Mouse (Mus musculus) myocyte (in vitro differentiated cells): Measurements from ENCODE around the gene Bcdin3d. TPM values are rescaled to one million over a fixed set of nuclear protein-coding genes. Genes with fewer than 3 reads are reported as not detected.

ENCODE experiments used
- H3K27me3 ChIP-seq: one replicate; pipeline ENCODE4 v1.6.1; 2011; ENCODE audit not compliant: control insufficient read depth, insufficient read depth, insufficient read length
- H3K36me3 ChIP-seq: one replicate; pipeline ENCODE4 v1.6.1; 2011; ENCODE audit not compliant: control insufficient read depth, insufficient read depth
- H3K4me2 ChIP-seq: one replicate; pipeline ENCODE4 v1.6.1; 2011; ENCODE audit warnings: low read depth, control low read depth
- H3K4me3 ChIP-seq: one replicate; pipeline ENCODE4 v1.5.1; 2011; ENCODE audit warnings: mild to moderate bottlenecking, control low read depth, moderate library complexity
- H3K79me2 ChIP-seq: one replicate; pipeline ENCODE4 v1.6.1; 2011; ENCODE audit not compliant: control insufficient read depth, insufficient read depth
- H3ac ChIP-seq: one replicate; pipeline ENCODE4 v1.6.1; 2011; ENCODE audit not compliant: control insufficient read depth, insufficient read length
- CEBPB ChIP-seq: IDR thresholded peaks from 2 replicates; pipeline ENCODE4 v1.6.1; 2011; ENCODE audit warnings: mild to moderate bottlenecking, moderate library complexity; ENCODE audit not compliant: poor library complexity, insufficient read depth, severe bottlenecking
- E2F4 ChIP-seq: IDR thresholded peaks from one replicate; pipeline ENCODE4 v1.6.1; 2011; ENCODE audit warnings: mild to moderate bottlenecking, control low read depth, moderate library complexity; ENCODE audit not compliant: insufficient read depth
- MAX ChIP-seq: IDR thresholded peaks from one replicate; pipeline ENCODE4 v1.6.1; 2011; ENCODE audit warnings: low read depth, mild to moderate bottlenecking, control low read depth
- MYOD1 ChIP-seq, 3 experiments: IDR thresholded peaks; one replicate each; pipeline ENCODE4 v1.6.1; 2011; ENCODE audit warnings: control low read depth in 2 of 3, low read depth in 2 of 3, mild to moderate bottlenecking in 2 of 3, moderate library complexity in 1 of 3; ENCODE audit not compliant: insufficient read length in 2 of 3, control insufficient read depth in 1 of 3
- MYOG ChIP-seq, 3 experiments: IDR thresholded peaks; one replicate each; pipeline ENCODE4 v1.6.1; 2011; ENCODE audit warnings: control low read depth in 2 of 3, low read depth in 2 of 3, mild to moderate bottlenecking in 2 of 3; ENCODE audit not compliant: insufficient read length in 2 of 3, control insufficient read depth in 1 of 3, insufficient read depth in 1 of 3
- POLR2A ChIP-seq: IDR thresholded peaks from one replicate; pipeline ENCODE4 v1.6.1; 2011; ENCODE audit warnings: low read depth, mild to moderate bottlenecking, control low read depth, moderate library complexity; ENCODE audit not compliant: insufficient read length
- POLR2AphosphoS2 ChIP-seq: IDR thresholded peaks from one replicate; pipeline ENCODE4 v1.6.1; 2011; ENCODE audit warnings: low read depth, control low read depth; ENCODE audit not compliant: insufficient read length
- REST ChIP-seq: IDR thresholded peaks from one replicate; pipeline ENCODE4 v1.6.1; 2011; ENCODE audit warnings: mild to moderate bottlenecking, control low read depth, moderate library complexity; ENCODE audit not compliant: insufficient read depth, insufficient read length
- SRF ChIP-seq: IDR thresholded peaks from one replicate; pipeline ENCODE4 v1.6.1; 2011; ENCODE audit warnings: low read depth; ENCODE audit not compliant: control insufficient read depth, insufficient read length
- TCF12 ChIP-seq: IDR thresholded peaks from one replicate; pipeline ENCODE4 v1.6.1; 2011; ENCODE audit warnings: mild to moderate bottlenecking, control low read depth; ENCODE audit not compliant: poor library complexity, insufficient read depth, severe bottlenecking
- TCF3 ChIP-seq: IDR thresholded peaks from one replicate; pipeline ENCODE4 v1.6.1; 2011; ENCODE audit warnings: low read depth, control low read depth; ENCODE audit not compliant: insufficient read length
- USF1 ChIP-seq: IDR thresholded peaks from one replicate; pipeline ENCODE4 v1.6.1; 2011; ENCODE audit warnings: low read depth, mild to moderate bottlenecking, control low read depth, moderate library complexity
- polyA plus RNA-seq: library from polyadenylated mRNA; unstranded; fragments of >200 nt; fragmentation: generic; extraction: Trizol; gene quantifications from one replicate; pipeline ENCODE4 v1.2.1, GENCODE M21; 2012; ENCODE audit warnings: missing spikeins

Bcdin3d gene
- polyA plus RNA-seq, 1 experiment, result 11.8 TPM

- Histone ChIP-seq H3K36me3 (peaks cover 3% of the 10 kb centered on the region), H3K79me2 (peaks cover 52% of the 10 kb centered on the region), H3K4me3 (peak within 1 kb of the TSS; percentile 95), H3K4me2 (peak within 1 kb of the TSS; percentile 93), H3K27me3 (no peaks in the 10 kb centered on the region), H3ac (peak within 1 kb of the TSS; percentile 57)
- TF ChIP-seq MYOD1 (IDR thresholded peaks at IDR 0.05; ENCODE audit: control insufficient read depth in 1 of 3, insufficient read length in 2 of 3, low read depth in 2 of 3), result peak in 1 of 3 experiments; percentile 28
- no peak for TF ChIP-seq USF1
- TF ChIP-seq POLR2A, result peak; percentile 75
- peak; percentile 50 for TF ChIP-seq MAX
- no peak for TF ChIP-seq CEBPB
- TF ChIP-seq REST, result no peak
- TF ChIP-seq POLR2AphosphoS2, result peak; percentile 74
- TF ChIP-seq TCF3, result no peak
- no peak for TF ChIP-seq TCF12
- TF ChIP-seq SRF, result no peak
- TF ChIP-seq MYOG (IDR thresholded peaks at IDR 0.05; ENCODE audit: control insufficient read depth in 1 of 3, insufficient read depth in 1 of 3, insufficient read length in 2 of 3, low read depth in 2 of 3), result peak in 1 of 3 experiments; percentile 51
- no peak for TF ChIP-seq E2F4
Observed at GRCm38 (mm10) chr15:99457606-99458401, 16.7 kb downstream of the Bcdin3d start, which contains the start of gene Nckap5l. Nckap5l (minus strand) TSS chr15:99457748.

GRCm38 (mm10) chr15:99456963-99457605 is 17.4 kb downstream of the Bcdin3d start:
- no peak for TF ChIP-seq TCF12
- TF ChIP-seq MAX, result no peak
- no peak for TF ChIP-seq TCF3
- TF ChIP-seq MYOD1 (IDR thresholded peaks at IDR 0.05; ENCODE audit: control insufficient read depth in 1 of 3, insufficient read length in 2 of 3, low read depth in 2 of 3), result peak in 1 of 3 experiments; percentile 35
- no peak for TF ChIP-seq E2F4
- TF ChIP-seq POLR2A, result peak; percentile 39
- H3K4me3 ChIP-seq, result peak overlapping the region; percentile 95
- peak overlapping the region; percentile 57 for H3ac ChIP-seq
- peaks cover 3% of the 10 kb centered on the region for H3K36me3 ChIP-seq
- peak overlapping the region; percentile 72 for H3K4me2 ChIP-seq
- H3K79me2 ChIP-seq, result peaks cover 59% of the 10 kb centered on the region
- H3K27me3 ChIP-seq, result no peaks in the 10 kb centered on the region

GRCm38 (mm10) chr15:99456338-99456962 is 18.1 kb downstream of the Bcdin3d start:
- H3K27me3 ChIP-seq, result no peaks in the 10 kb centered on the region
- H3K36me3 ChIP-seq, result peaks cover 3% of the 10 kb centered on the region
- TF ChIP-seq POLR2A (no peak), SRF (no peak), USF1 (no peak), MYOD1 (IDR thresholded peaks at IDR 0.05; ENCODE audit: control insufficient read depth in 1 of 3, insufficient read length in 2 of 3, low read depth in 2 of 3) (peak in 1 of 3 experiments; percentile 16), E2F4 (no peak), MYOG (IDR thresholded peaks at IDR 0.05; ENCODE audit: control insufficient read depth in 1 of 3, insufficient read depth in 1 of 3, insufficient read length in 2 of 3, low read depth in 2 of 3) (no peak), TCF3 (no peak), POLR2AphosphoS2 (no peak), TCF12 (no peak)
- peaks cover 66% of the 10 kb centered on the region for H3K79me2 ChIP-seq
- H3K4me2 ChIP-seq, result peak overlapping the region; percentile 72
- peak overlapping the region; percentile 57 for H3ac ChIP-seq
- H3K4me3 ChIP-seq, result peak overlapping the region; percentile 95

- Histone ChIP-seq H3K4me3 (peak overlapping the region; percentile 95), H3K4me2 (peak overlapping the region; percentile 72), H3ac (no peak overlapping the region), H3K36me3 (no peaks in the 10 kb centered on the region), H3K79me2 (peaks cover 71% of the 10 kb centered on the region), H3K27me3 (no peaks in the 10 kb centered on the region)
- TF ChIP-seq MYOG (IDR thresholded peaks at IDR 0.05; ENCODE audit: control insufficient read depth in 1 of 3, insufficient read depth in 1 of 3, insufficient read length in 2 of 3, low read depth in 2 of 3) (peak in 2 of 3 experiments; percentile 19 to 77), MYOD1 (IDR thresholded peaks at IDR 0.05; ENCODE audit: control insufficient read depth in 1 of 3, insufficient read length in 2 of 3, low read depth in 2 of 3) (peak; percentile 18 to 63 (median 46)), SRF (no peak)
Observed at GRCm38 (mm10) chr15:99455415-99455814, 19.1 kb downstream of the Bcdin3d start.
